Mouse (Mus musculus): ENCODE measurements around the gene Gm49361. TPM values are rescaled to one million over a fixed set of nuclear protein-coding genes. Genes with fewer than 3 reads are reported as not detected.

The Gm49361 gene
- polyA plus RNA-seq, 1 experiment, result not detected

DNA sequence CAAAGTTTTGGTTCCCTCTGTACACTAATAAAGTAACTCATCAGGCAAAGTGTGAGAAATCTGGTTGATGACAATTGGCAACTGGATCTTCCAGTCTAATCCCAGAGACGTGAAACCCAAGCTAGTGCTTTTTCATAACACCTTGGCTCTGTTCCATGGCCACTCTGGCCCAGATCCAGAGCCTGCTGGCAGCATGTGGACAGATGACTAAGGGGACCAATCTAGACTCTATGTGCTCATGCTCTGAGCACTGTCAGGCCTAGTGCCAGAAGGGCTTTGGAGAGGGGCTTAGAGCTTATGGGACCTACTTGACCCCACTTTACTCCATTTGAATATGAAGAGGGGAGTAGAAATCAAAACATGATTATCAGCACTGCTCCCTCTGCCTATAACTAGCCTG lies 138.4 kb downstream of the Gm49361 start:
- 22% methylated on average over 1 of the region's 1 CpGs for WGBS
- H3K27ac ChIP-seq (ENCODE audit: control insufficient read depth, insufficient read depth, low read depth, low read length, poor library complexity), result no peak overlapping the region
- no peak overlapping the region for H3K4me3 ChIP-seq (replicated peaks; ENCODE audit: control insufficient read depth, low read depth, low read length)
- no peak for TF ChIP-seq CTCF (IDR thresholded peaks at IDR 0.05; ENCODE audit: control insufficient read depth, insufficient read depth, low read length)
- no peak for TF ChIP-seq POLR2A (IDR thresholded peaks at IDR 0.05; ENCODE audit: borderline replicate concordance, control insufficient read depth, low read depth, low read length)
- no peaks in the 10 kb centered on the region for H3K4me1 ChIP-seq (ENCODE audit: control insufficient read depth, insufficient read depth, low read length)

DNA sequence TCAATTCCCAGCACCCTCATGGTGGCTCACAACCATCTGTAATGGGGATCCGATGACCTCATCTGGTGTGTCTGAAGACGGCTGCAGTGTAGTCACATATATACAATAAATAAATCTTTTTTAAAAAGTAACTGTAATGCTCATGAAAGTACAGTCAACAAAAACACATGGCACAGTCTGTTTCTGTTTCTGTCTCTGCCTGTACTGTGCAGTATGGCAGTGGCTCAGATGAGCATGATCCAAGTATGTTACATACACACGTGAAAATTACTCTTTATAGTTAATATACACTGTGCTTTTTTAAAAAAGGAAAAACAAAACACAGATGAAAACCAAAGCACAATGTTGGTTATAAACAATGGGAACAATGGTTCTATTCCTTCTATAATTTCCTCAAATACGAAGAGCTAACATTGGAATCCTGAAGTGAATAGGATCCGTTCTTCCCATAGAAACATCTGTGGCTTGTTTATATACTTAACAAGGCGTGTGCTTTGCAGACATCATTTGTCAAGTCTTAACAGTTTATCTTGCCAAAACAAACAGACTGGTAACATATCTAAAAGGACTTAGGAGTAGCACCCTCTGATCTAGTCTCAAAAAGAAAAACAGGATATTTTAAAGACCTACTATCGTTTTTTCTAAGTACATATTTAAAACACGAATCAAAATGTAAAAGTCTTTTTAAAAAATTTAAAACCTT lies 139.1 kb downstream of the Gm49361 start:
- no peak overlapping the region for H3K27ac ChIP-seq (ENCODE audit: control insufficient read depth, insufficient read depth, low read depth, low read length, poor library complexity)
- H3K4me3 ChIP-seq (replicated peaks; ENCODE audit: control insufficient read depth, low read depth, low read length), result no peak overlapping the region
- TF ChIP-seq CTCF (IDR thresholded peaks at IDR 0.05; ENCODE audit: control insufficient read depth, insufficient read depth, low read length) (no peak), POLR2A (IDR thresholded peaks at IDR 0.05; ENCODE audit: borderline replicate concordance, control insufficient read depth, low read depth, low read length) (no peak)
- H3K4me1 ChIP-seq (ENCODE audit: control insufficient read depth, insufficient read depth, low read length), result no peaks in the 10 kb centered on the region
- WGBS, result 83% methylated on average over 8 of the region's 8 CpGs

DNA sequence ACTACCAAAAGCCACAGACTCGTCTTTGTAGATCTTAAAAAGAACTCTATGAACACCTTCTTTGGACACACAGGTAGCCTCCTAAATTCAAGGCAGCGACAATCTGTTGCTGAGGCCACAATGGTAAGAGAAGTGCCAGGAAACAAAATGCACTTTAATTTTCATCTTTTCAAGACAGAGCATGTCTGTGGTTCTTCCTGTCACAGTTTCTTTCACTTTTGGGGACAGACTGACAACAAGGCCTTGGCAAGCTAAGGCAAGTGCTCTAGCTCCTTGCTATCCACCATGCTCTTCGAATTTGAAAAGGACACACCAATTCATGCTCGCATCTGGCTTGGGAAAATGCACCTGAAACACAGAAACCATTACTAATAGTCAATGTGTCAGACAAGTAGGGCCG lies 152.6 kb downstream of the Gm49361 start:
- Histone ChIP-seq H3K4me3 (replicated peaks; ENCODE audit: control insufficient read depth, low read depth, low read length) (no peak overlapping the region), H3K27ac (ENCODE audit: control insufficient read depth, insufficient read depth, low read depth, low read length, poor library complexity) (no peak overlapping the region), H3K4me1 (ENCODE audit: control insufficient read depth, insufficient read depth, low read length) (no peaks in the 10 kb centered on the region)
- TF ChIP-seq POLR2A (IDR thresholded peaks at IDR 0.05; ENCODE audit: borderline replicate concordance, control insufficient read depth, low read depth, low read length), result no peak
- TF ChIP-seq CTCF (IDR thresholded peaks at IDR 0.05; ENCODE audit: control insufficient read depth, insufficient read depth, low read length), result no peak
- whole genome bisulfite sequencing, result 89% methylated on average over 5 of the region's 5 CpGs

Other genes with a start within 250 kb of the Gm49361 start
- gene Il17d, start 221.3 kb downstream of the Gm49361 start, polyA plus RNA-seq (2011; ENCODE audit: insufficient read depth, insufficient read length, low replicate concordance, missing spikeins), result 2.0 and 2.4 TPM in 2 replicates
- gene Eef1akmt1, start 174.5 kb downstream of the Gm49361 start, polyA plus RNA-seq (2011; ENCODE audit: insufficient read depth, insufficient read length, low replicate concordance, missing spikeins), result 6.0 and 7.6 TPM in 2 replicates
- 6.4 and 10.1 TPM in 2 replicates for gene Xpo4, start 80.7 kb downstream of the Gm49361 start, polyA plus RNA-seq (2011; ENCODE audit: insufficient read depth, insufficient read length, low replicate concordance, missing spikeins)
- gene Lats2, start 12.3 kb upstream of the Gm49361 start, polyA plus RNA-seq (2011; ENCODE audit: insufficient read depth, insufficient read length, low replicate concordance, missing spikeins), result 6.1 and 10.6 TPM in 2 replicates
- gene Sap18, start 52.1 kb upstream of the Gm49361 start, polyA plus RNA-seq (2011; ENCODE audit: insufficient read depth, insufficient read length, low replicate concordance, missing spikeins), result 75.0 and 138 TPM in 2 replicates
- 8.3 and 14.0 TPM in 2 replicates for gene Ska3, start 80.1 kb upstream of the Gm49361 start, polyA plus RNA-seq (2011; ENCODE audit: insufficient read depth, insufficient read length, low replicate concordance, missing spikeins)
- gene Mrpl57, start 80.1 kb upstream of the Gm49361 start, polyA plus RNA-seq (2011; ENCODE audit: insufficient read depth, insufficient read length, low replicate concordance, missing spikeins), result 41.3 and 54.3 TPM in 2 replicates
- 3.7 and 9.3 TPM in 2 replicates for gene Zdhhc20, start 144.2 kb upstream of the Gm49361 start, polyA plus RNA-seq (2011; ENCODE audit: insufficient read depth, insufficient read length, low replicate concordance, missing spikeins)